ENCODE assay signal across 10 mouse cellular contexts in the genomic region with DNA sequence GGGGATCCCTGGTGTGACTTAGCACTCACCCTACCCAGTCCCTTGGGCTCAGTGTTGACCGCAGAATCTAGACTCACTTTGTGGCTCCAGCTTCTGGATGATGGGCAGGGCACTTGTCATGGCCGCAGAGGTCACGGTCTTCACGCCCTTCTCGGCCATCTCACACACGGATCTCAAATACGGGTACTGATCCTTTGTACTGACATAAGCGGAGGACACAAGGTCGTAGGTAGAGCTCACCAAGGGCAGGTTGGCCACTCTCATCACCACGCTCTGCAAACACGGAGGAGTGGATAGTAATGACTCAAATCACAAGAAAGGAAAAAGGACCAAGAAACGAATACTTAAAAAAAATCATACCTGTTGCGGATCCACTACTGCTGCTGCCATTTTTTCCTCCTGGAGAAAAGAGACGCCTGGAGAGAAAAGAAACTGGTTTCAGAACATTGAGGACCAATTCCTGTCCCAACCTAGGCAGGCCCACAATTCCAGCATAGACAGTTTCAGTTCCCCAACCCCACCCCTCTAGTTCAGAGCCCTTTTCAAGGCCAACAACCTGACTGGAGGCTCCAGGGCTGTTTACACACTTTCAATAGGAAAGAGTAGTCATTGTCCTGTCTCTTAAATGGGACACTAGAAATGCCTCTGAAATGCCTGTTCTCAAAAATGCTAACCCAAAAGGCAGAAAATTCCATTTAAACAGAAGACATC. TPM values are rescaled to one million over a fixed set of nuclear protein-coding genes. Genes with fewer than 3 reads are reported as not detected.
DNase-seq lines count a peak whose midpoint lies in the region; ATAC-seq and TF ChIP-seq lines count a peak whose summit lies in the region.
"Had no signal": no experiment of that assay in that cellular context is flagged by ENCODE, and none has a peak within 500 bp of the region (broad histone marks: within the 10 kb centered on the region; RNA-seq: fewer than 3 reads in every experiment).

No protein-coding gene starts in this region.

- no peaks in the 10 kb centered on the region for H3K9me3 ChIP-seq in heart, embryonic 15.5 days (replicated peaks)
- no peaks in the 10 kb centered on the region for H3K9me3 ChIP-seq in embryonic facial prominence, embryonic 14.5 days (ENCODE audit: control insufficient read depth, low read length)
- H3K9me3 ChIP-seq in limb, embryonic 10.5 days (replicated peaks), result no peaks in the 10 kb centered on the region

- no peak for DNase-seq in heart, adult 18-20 months
- DNase-seq in embryonic facial prominence, embryonic 14.5 days (ENCODE audit: low spot score), result no peak
- DNase-seq in limb, embryonic 10.5 days (ENCODE audit: low spot score), result no peak
- DNase-seq in left cerebral cortex, postnatal 14 days (ENCODE audit: low spot score in 2 of 2), result no peak
- DNase-seq in ovary, postnatal 36 days (ENCODE audit: low spot score), result no peak
- DNase-seq: cerebellum, adult 11-12 months; right cerebral cortex, postnatal 14 days had no signal

- no peaks in the 10 kb centered on the region for H3K27me3 ChIP-seq in heart, embryonic 15.5 days
- no peaks in the 10 kb centered on the region for H3K27me3 ChIP-seq in embryonic facial prominence, embryonic 14.5 days (replicated peaks; ENCODE audit: control insufficient read depth, insufficient read depth, low read length)
- no peaks in the 10 kb centered on the region for H3K27me3 ChIP-seq in limb, embryonic 10.5 days (ENCODE audit: low read depth, poor library complexity, severe bottlenecking)
- H3K27me3 ChIP-seq in myocyte (ENCODE audit: control insufficient read depth, insufficient read depth, insufficient read length), result no peaks in the 10 kb centered on the region

- no peak for ATAC-seq in heart, embryonic 15.5 days (replicated peaks; ENCODE audit: insufficient number of reproducible peaks, insufficient read depth, low FRiP score, low read depth)
- ATAC-seq in embryonic facial prominence, embryonic 14.5 days (ENCODE audit: low read depth), result no peak
- ATAC-seq in megakaryocyte progenitor cell, adult 5-6 weeks (replicated peaks; ENCODE audit: poor library complexity), result no peak

- TF ChIP-seq POLR2A in myocyte (IDR thresholded peaks at IDR 0.05; ENCODE audit: insufficient read length, low read depth), result no peak

- peak overlapping the region; percentile 81; the same call in 1 of the 2 replicates for H3K9ac ChIP-seq in heart, embryonic 15.5 days
- H3K9ac ChIP-seq in embryonic facial prominence, embryonic 14.5 days (ENCODE audit: low read depth, low read length), result 0 out of 2 replicates have a peak overlapping the region, but pooled peaks have one; percentile 71

- peak overlapping the region; percentile 83 for H3K4me2 ChIP-seq in heart, embryonic 15.5 days
- peak overlapping the region; percentile 58 for H3K4me2 ChIP-seq in embryonic facial prominence, embryonic 14.5 days (ENCODE audit: low read depth, low read length)
- peak overlapping the region; percentile 77 for H3K4me2 ChIP-seq in myocyte (ENCODE audit: low read depth)

- WGBS in heart, embryonic 15.5 days, result 90% methylated on average over 14 of the region's 14 CpGs
- 94% methylated on average over 14 of the region's 14 CpGs for WGBS in embryonic facial prominence, embryonic 14.5 days
- WGBS in limb, embryonic 10.5 days, result 90% methylated on average over 14 of the region's 14 CpGs

- peaks cover 16% of the 10 kb centered on the region for H3K4me1 ChIP-seq in heart, embryonic 15.5 days (replicated peaks)
- peaks cover 7% of the 10 kb centered on the region for H3K4me1 ChIP-seq in embryonic facial prominence, embryonic 14.5 days (ENCODE audit: control insufficient read depth, insufficient read depth, low read length)
- peaks cover 25% of the 10 kb centered on the region for H3K4me1 ChIP-seq in limb, embryonic 10.5 days

- H3K36me3 ChIP-seq in heart, embryonic 15.5 days, result peaks cover 15% of the 10 kb centered on the region
- H3K36me3 ChIP-seq in embryonic facial prominence, embryonic 14.5 days (ENCODE audit: control insufficient read depth, insufficient read depth, low read length), result peaks cover 26% of the 10 kb centered on the region
- H3K36me3 ChIP-seq in limb, embryonic 10.5 days, result peaks cover 43% of the 10 kb centered on the region
- H3K36me3 ChIP-seq in myocyte (ENCODE audit: control insufficient read depth, insufficient read depth), result peaks cover 25% of the 10 kb centered on the region

- H3ac ChIP-seq in myocyte (ENCODE audit: control insufficient read depth, insufficient read length), result no peak overlapping the region

- peak overlapping the region; percentile 79 for H3K4me3 ChIP-seq in heart, embryonic 15.5 days
- H3K4me3 ChIP-seq in embryonic facial prominence, embryonic 14.5 days (ENCODE audit: low read depth, low read length), result peak overlapping the region; percentile 53
- H3K4me3 ChIP-seq in limb, embryonic 10.5 days, result peak overlapping the region; percentile 73
- peak overlapping the region; percentile 79 for H3K4me3 ChIP-seq in myocyte

- peaks cover 41% of the 10 kb centered on the region for H3K79me2 ChIP-seq in myocyte (ENCODE audit: control insufficient read depth, insufficient read depth)

- intact Hi-C loops in left cerebral cortex, postnatal 14 days (cut with DNase I), result no loop called here

- peak overlapping the region; percentile 83 for H3K27ac ChIP-seq in heart, embryonic 15.5 days
- H3K27ac ChIP-seq in embryonic facial prominence, embryonic 14.5 days (replicated peaks; ENCODE audit: low read depth, low read length), result no peak overlapping the region
- H3K27ac ChIP-seq in limb, embryonic 10.5 days, result peak overlapping the region; percentile 36; the same call in 1 of the 2 replicates

TF ChIP-seq in myocyte, 11 proteins besides CTCF, POLR2A, EP300 and RAD21:
- TF ChIP-seq CEBPB (IDR thresholded peaks at IDR 0.05; ENCODE audit: insufficient read depth, poor library complexity, severe bottlenecking) (no peak), MAX (IDR thresholded peaks at IDR 0.05; ENCODE audit: low read depth) (no peak), SRF (IDR thresholded peaks at IDR 0.05; ENCODE audit: control insufficient read depth, insufficient read length, low read depth) (no peak), MYOG (IDR thresholded peaks at IDR 0.05; ENCODE audit: control insufficient read depth in 1 of 3, insufficient read depth in 1 of 3, insufficient read length in 2 of 3, low read depth in 2 of 3) (no peak), MYOD1 (IDR thresholded peaks at IDR 0.05; ENCODE audit: control insufficient read depth in 1 of 3, insufficient read length in 2 of 3, low read depth in 2 of 3) (no peak), TCF3 (IDR thresholded peaks at IDR 0.05; ENCODE audit: insufficient read length, low read depth) (no peak), POLR2AphosphoS2 (IDR thresholded peaks at IDR 0.05; ENCODE audit: insufficient read length, low read depth) (no peak), USF1 (IDR thresholded peaks at IDR 0.05; ENCODE audit: low read depth) (no peak), REST (IDR thresholded peaks at IDR 0.05; ENCODE audit: insufficient read depth, insufficient read length) (no peak), E2F4 (IDR thresholded peaks at IDR 0.05; ENCODE audit: insufficient read depth) (no peak), TCF12 (IDR thresholded peaks at IDR 0.05; ENCODE audit: insufficient read depth, poor library complexity, severe bottlenecking) (no peak)
TF ChIP-seq in myocyte: peak in this region for 0.

RNA-seq across cellular contexts. Expression of a gene that starts 1.4 kb away (rescaled TPM):
- 62.8 and 71.7 TPM in 2 replicates for polyA plus RNA-seq in heart, embryonic 15.5 days (2015; fragmentation: Nextera tagmentation; extraction: Ambion mirVana)
- total RNA-seq in heart, adult 18-20 months (2021), result 100 to 1,000 TPM; 116 to 138 TPM
- 66.2 and 73.1 TPM in 2 replicates for polyA plus RNA-seq in embryonic facial prominence, embryonic 14.5 days (2014; fragmentation: Nextera tagmentation; extraction: Ambion mirVana)
- polyA plus RNA-seq in limb, embryonic 10.5 days (2016; fragmentation: Nextera tagmentation; extraction: Ambion mirVana), result 74.6 and 75.8 TPM in 2 replicates
- polyA plus RNA-seq in myocyte (2012; fragmentation: generic; extraction: Trizol), result 247 TPM
- 40.5 and 58.5 TPM in 2 replicates for total RNA-seq in megakaryocyte progenitor cell, adult 5-6 weeks (2015)
- total RNA-seq in megakaryocyte progenitor cell, adult 5-6 weeks (2017), result 75.9 and 78.3 TPM in 2 replicates
- total RNA-seq in left cerebral cortex, postnatal 14 days (2021), result 10 to 100 TPM in 1 of 2 experiments, 1 to 10 TPM in 1; 9.8 to 12.5 TPM

RNA-seq across cellular contexts. Expression of a gene that starts 56.6 kb away (rescaled TPM):
- polyA plus RNA-seq in heart, embryonic 15.5 days (2015; fragmentation: Nextera tagmentation; extraction: Ambion mirVana), result 7.6 and 9.2 TPM in 2 replicates
- 1 to 10 TPM; 5.6 to 7.6 TPM for total RNA-seq in heart, adult 18-20 months (2021)
- 12.2 and 14.5 TPM in 2 replicates for polyA plus RNA-seq in embryonic facial prominence, embryonic 14.5 days (2014; fragmentation: Nextera tagmentation; extraction: Ambion mirVana)
- 30.1 and 30.9 TPM in 2 replicates for polyA plus RNA-seq in limb, embryonic 10.5 days (2016; fragmentation: Nextera tagmentation; extraction: Ambion mirVana)
- polyA plus RNA-seq in myocyte (2012; fragmentation: generic; extraction: Trizol), result 3.3 TPM
- total RNA-seq in megakaryocyte progenitor cell, adult 5-6 weeks (2015), result 22.6 and 26.3 TPM in 2 replicates
- 28.4 and 35.1 TPM in 2 replicates for total RNA-seq in megakaryocyte progenitor cell, adult 5-6 weeks (2017)
- total RNA-seq in left cerebral cortex, postnatal 14 days (2021), result 1 to 10 TPM; 6.6 to 6.8 TPM
